Mouse (Mus musculus) cerebellum, postnatal 4 days (tissue): ENCODE measurements around the gene Prkca.

Source experiments
- DNase-seq, 2 experiments: peaks; one replicate each; pipeline ENCODE4 v3.0.0; 2022; ENCODE audit warnings: low spot score in 2 of 2, mixed read lengths in 1 of 2

Prkca gene

GRCm38 (mm10) chr11:107998891-107999290 is 344.8 kb downstream of the Prkca start:
- DNase-seq = no peak

DNA sequence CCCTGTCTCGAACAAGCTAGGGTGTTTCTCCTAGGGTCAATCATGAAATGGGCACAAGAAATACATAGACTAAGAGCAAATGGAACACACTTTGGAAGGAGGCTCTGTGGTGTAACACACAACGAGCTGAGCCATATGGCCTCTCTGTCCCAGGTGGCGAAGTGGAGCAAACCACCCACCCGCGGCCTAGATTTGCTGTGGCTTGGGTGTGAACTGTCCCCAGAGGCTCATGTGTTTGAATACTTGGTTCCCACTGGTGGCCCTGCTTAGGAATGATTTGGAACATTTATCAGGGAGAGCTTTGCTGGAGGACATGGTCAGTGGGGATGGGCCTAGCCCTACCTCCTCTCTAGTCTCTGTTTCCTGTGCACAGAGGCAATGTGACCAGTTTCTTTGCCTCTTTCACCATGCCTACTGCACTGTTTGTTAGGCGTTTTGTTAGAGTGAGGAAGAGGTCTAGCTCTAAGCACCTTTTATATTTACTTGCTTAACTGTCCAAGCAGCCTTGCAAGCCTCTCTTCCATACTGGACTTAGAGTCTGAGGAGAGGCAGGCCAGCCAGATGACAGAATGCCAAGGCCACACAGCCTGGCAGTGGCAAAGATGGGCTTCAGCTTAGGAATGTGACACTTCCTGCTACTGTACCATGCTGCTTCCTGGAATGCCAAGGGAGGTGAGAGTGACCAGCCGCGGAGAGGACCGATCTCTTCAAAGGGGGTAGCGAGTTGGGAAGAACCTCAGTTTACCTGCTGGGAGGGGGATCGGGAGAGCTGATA is 346.6 kb downstream of the Prkca start:
- DNase-seq = no peak

DNA sequence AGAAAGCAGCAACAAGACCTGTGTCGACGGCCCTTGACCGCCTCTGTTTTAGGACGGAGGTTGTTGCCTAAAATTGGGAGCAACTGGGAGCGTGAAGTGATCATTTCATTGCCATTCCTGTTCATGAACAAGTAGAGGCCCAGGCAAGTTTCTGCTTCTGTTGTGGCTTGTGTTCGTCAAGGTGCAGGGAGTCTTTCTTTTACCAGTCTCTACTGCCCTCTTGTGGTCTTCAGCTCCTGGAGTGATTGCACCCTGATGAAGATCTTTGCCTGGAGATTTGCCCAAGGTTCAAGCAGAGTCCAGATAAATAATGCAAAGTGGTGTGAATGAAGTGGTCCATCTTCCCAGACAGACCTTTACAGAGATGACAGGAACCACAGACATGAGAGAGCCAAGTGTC is 349.2 kb downstream of the Prkca start:
- peak in 1 of 2 experiments; percentile 65 for DNase-seq

GRCm38 (mm10) chr11:107993792-107994191 is 349.9 kb downstream of the Prkca start:
- no peak for DNase-seq

- DNase-seq = no peak
Observed at GRCm38 (mm10) chr11:107992500-107992899, 351.2 kb downstream of the Prkca start.

DNA sequence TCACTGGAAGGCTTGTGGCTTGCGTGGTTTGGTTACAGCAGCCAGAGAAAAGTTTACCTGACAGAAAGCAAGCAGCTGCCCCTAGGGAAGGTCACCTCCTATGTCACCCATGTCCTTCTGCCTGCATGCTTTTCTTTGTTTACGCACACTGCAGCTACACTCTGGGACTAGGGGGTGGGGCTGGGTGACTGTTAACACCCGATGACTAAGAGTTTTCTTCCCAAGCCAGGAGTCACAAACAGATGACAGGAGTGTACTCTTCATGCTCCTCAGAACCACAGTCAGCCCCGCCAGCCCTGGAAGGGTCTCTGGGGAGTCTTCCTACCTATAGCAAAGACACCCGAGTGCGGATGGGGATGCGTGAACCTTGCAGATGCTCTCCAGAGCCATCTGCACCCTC is 351.7 kb downstream of the Prkca start:
- DNase-seq = no peak

DNA sequence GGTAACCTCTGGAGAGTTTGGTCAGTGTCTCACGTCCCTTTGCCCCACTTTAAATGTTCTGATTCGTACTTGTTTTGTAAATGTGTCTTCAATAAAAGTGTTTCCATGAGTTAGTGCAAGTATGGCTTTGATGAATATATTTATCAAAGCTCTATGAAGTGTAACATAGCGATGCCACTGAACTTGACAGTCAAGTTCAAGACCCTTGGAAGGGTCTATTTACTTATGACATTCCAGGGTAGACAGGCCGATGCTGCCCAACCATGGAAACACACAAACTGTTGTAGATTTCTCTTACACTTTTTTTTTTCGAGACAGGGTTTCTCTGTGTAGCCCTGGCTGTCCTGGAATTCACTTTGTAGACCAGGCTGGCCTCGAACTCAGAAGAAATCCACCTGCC is 354.5 kb downstream of the Prkca start:
- DNase-seq = no peak

DNA sequence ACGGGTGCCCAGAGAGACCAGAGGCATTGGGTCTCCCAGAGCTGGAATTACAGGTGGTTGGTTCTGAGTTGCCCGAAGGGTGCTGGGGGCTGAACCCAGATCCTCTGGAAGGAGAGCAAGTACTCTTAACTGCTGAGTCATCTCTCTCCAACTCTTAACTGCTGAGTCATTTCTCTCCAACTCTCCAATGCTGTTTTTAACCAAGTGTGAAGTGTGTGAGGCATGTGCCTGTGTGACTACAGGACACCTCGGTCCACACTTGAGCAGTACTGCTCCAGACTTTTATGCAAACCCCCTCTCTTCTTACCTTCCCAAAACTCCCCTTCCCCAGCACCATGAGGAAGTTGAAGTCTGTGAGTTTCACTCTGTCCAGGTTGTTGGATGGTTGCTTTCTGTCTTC is 357.8 kb downstream of the Prkca start:
- no peak for DNase-seq

DNA sequence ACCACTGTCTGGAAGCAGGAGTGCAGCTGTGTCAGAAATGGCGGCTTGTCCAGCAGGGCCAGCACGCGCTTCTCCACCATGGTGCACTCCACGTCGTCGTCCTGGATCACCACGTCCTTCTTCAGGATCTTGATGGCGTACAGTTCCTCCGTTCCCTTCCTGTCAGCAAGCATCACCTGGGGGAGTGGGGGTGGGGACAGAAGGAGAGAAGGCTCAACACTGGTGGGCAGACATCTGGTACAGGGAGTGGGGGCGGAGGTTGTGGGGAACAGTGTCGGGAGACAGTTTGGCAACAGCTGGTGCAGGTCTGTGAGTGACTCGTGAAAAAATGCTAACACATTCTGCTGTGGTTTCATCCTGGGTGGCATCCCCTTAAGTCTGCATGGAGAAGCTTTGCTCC is 359.8 kb downstream of the Prkca start:
- DNase-seq = no peak

- no peak for DNase-seq
Observed at GRCm38 (mm10) chr11:107983224-107983623, 360.5 kb downstream of the Prkca start.

- peak; percentile 62 to 84 for DNase-seq
Observed at GRCm38 (mm10) chr11:107982225-107982896, 361.4 kb downstream of the Prkca start.

DNA sequence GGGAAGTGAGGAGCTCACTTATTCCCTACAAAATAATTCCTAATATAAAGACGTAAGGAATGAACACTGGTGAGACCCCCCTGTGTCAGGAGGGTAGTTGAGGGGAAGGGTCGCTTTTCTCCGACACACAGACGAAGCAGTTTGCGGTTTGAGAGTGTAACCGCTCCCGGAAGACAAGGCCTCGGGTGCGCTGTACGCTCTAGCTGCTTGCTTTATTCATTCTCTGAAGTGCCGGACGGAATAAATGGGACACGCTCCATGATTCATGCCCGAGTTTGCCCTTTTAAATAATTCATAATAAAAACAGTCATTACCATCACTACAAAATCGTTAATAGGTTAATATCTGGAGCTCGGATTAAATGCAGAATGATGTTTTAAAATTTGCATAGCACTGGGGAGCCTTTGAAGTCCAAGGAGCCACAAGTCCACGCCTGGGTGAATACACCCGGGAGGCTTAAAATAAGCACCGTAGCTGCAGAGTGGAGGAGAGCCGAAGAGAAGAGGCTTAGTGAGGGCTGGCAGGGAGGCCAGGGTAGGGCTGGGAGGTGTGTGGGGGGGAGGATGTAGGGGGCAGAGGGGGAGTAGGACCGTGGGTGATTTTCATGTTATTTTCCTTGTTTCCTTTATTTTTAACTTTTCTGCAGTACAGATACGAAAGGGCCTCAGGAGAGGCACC is 364.1 kb downstream of the Prkca start:
- no peak for DNase-seq

- no peak for DNase-seq
Observed at GRCm38 (mm10) chr11:107969943-107970342, 373.8 kb downstream of the Prkca start.

DNA sequence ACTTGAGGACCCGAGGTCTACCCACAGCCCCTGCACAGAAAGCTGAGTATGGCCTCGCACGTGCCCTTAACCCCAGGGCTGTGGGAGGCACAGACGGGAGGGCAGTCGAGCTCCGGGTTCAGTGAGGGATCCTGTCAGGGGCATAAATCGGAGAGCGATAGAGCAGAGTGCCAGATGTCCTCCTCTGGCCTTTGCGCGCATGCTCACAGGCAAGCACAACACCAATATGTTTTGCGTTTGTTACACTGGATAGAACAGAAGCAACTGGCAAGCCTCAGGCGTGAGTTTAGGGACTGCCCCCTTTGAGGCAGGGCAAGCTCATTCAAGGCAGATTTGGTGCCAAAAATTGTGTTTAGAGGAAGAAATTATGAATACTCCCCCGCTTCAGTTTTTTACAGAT is 375.6 kb downstream of the Prkca start:
- DNase-seq = no peak

DNA sequence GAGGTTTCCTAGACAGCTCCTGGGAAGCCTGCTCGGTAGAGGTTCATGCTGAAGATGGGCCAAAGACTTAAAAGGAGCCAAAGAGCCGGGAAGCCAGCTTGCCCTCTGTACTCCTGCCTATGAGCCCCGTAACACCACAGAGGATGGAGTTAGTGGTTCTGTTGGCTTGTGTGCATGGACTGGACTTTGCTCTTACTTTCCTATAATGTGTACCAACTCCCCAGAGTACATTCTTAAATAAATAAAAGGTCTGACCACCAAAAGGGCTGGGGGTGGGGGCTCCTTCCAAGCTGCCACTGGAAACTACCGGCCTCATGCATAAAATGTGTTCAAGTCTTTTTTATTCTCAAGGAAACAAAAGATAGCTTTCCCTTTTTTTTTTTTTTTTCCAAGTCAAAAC is 377.5 kb downstream of the Prkca start:
- DNase-seq = no peak

GRCm38 (mm10) chr11:107965449-107965848 is 378.3 kb downstream of the Prkca start:
- peak; percentile 61 to 92 for DNase-seq

DNA sequence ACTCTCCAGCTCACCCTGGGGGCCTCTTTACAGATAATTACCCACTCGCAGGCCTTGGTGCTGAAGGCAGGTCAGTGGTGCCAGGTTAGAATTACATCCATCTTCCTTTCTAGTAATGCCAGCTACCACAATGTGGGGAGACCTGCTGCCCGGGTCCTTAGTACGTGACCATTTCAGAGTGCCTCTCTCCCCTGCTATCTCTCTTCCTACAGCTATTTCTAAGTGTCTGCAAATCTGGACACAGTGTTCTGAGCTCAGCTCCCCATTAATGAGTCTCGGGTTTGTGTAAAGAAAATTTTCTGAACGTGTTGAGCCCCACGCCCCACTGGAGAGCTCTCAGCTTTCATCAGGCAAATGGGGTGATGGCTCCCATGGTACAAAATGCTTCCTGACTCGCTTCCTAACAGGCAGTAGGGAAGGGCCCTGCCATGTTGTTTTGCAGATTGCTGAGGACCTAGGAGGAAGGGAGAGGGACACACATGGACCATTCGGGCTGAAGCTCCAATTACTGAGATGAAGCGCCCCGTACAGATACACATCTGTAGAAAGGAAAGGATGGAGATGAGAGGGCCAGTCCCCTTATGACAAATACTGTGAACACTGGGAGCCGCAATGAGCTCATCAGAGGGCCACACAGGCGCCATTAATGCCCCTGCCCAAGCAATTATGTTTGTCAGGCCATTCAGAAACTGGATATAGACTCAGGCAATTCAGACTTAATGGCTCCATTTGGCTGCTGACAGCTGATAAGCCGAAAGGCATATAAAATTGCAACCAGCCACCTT is 386.0 kb downstream of the Prkca start:
- no peak for DNase-seq

DNA sequence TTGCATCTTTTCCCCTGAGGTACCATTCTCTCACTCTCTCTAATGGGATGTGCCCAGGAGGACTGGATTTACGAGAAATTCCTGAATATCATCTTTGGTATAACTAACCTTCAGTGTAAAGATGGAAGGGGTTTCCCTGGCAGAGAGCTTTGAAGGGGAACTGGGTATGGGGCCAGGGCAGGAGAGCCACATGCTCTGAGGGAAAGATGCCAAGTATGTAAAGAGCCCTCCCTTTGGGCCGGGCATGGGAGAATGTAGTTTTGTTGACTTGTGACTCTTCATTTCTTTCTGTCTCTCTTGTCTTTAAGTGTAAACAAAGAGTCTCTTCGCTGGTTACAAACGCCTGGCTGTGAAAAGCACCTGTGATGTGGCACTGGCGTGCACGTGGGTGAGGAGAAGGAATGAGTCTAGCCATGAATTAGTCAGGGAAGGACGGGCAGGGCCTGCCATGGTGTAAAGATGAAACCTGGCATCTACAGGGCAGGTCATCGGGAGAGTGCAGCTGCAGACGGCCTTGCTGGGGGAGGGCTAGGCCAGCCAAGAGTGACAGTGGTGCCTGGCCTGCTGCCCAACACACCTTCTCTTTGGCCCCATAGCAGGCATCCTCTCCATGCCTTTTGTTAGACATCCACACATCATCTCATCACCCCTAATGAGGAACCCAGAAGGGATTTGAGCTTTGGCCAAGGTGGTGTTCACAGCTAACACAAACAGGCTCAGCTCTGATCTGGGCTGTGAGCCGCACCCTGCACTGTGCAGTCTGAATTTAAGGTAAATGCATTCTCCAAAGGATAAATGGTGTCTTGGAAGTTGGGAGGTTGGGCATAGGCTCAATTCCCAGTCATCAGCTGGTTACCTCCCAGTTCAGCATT is 388.3 kb downstream of the Prkca start:
- DNase-seq = no peak

- peak in 1 of 2 experiments; percentile 66 for DNase-seq
Observed at GRCm38 (mm10) chr11:107951431-107951830, 392.3 kb downstream of the Prkca start.

- no peak for DNase-seq
Observed at GRCm38 (mm10) chr11:107950658-107951057, 393.1 kb downstream of the Prkca start.

DNA sequence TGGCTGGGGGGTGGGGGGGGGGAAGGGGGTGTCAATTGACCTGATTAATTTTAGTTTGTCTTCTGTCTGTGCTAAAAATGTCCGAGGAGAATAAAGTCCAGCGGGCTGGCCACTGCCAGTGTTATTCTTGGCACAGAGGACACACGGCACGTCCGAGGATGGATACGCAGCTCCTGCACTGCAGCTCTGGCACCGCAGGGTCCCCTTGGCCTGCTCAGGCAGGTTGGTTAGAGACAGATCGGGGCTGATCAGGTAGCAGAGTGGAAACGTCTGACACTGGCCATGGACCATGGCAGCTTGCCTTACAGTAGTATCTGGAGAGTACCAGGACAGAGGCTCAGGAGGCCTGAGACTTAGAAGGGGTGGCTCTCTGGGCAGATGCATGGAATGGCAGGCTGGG is 393.5 kb downstream of the Prkca start:
- no peak for DNase-seq
